Mouse (Mus musculus): ENCODE measurements at regions not wholly inside any gene's neighbourhood (a gene's known extent, or its start where the extent isn't known, plus 50 kb on each side); places are given as distances from the start of the nearest gene placed in this dataset.
"Not testable (repeated sequence)": the region's sequence is repeated elsewhere in the genome, so short reads cannot be mapped to it uniquely, and the experiment has no call there.

DNA sequence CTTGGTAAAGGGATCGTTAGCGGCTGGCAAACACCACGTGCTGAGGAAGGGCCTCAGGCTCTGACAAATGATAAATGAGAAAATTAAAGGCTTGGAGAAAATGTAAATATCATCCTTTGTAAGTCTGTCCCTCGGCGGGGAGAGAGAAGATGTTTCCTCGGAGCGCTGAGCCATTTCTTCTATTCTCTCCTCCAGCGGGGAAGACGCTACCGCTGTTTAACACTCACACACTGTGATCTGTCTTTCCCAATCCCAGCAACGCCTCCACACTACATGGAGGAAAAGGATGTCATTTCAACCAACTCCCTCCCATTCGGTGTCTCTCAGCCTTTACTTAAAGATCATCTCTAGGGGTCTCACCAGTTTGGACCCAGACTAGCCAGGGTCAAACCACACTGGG lies 239.0 kb downstream of the Prex1 start:
- no peak for DNase-seq

DNA sequence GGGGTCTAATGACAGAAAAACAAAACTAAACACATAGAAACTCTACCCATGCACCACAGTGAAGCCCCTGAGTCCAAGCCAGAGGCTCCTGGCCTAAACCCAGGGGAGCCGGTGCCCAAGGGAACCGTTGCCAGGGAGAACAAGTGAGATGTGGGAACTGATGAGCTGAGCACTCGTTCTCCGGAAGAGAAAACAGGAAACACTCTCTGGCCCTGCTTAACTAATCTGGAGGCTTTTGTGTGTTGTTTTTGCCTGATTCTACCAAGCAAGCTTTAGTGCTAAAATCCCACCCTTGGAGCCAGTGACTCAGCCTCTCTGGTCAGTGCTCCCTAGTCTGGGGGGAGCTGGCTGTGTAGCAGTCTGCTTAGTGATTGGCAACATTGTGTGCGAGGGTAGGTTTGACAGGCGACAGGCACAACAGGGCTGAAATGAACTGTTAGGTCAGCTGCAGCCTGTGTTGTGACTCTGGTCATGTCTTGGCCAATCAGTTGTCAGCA lies 242.3 kb downstream of the Prex1 start:
- DNase-seq: no peak

DNA sequence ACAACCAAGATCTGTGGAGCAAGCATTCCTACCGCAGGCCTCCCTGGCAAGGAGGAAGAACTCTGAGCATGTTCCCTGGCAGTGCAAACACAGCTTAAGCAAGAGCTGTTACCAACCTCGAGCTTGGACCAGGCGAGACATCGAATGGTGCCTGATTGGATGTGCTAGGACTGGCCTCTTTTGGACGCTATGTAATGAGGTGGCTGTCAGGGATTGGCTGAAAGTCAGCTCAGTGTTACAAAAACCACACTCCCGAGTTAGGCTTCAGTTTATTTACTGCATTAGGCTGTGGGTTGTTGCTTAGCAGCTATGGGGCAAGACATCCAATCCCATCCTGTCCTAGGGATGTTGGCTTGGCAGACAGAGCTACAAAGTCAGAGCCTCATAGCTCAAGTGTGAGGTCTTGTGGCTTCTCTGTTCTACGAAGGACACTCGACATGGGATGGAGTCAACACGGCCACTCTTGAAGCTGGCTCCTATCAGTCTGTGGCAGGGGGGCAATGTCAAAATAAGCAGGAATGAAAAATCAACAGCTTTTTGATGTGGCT lies 244.5 kb downstream of the Prex1 start:
- no peak for DNase-seq

DNA sequence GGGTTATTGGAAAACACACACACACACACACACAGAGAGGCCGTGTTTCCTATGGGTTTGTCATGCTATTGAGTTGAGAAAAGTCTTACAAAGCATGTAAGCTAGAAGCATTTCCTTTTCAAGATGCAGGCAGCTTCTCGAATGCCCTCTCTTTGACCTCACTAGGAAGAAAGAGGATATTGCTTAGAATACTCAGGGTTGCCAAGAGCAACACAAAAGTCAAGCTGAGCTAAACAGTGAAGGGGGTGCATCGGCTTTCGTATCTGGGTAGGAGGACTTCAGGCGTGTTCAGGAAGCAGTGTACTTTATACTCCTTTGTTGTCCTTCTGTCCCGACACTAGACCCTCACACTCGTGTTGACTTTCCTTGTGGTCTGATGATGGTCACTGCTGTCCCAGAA lies 246.5 kb downstream of the Prex1 start:
- DNase-seq: no peak

DNA sequence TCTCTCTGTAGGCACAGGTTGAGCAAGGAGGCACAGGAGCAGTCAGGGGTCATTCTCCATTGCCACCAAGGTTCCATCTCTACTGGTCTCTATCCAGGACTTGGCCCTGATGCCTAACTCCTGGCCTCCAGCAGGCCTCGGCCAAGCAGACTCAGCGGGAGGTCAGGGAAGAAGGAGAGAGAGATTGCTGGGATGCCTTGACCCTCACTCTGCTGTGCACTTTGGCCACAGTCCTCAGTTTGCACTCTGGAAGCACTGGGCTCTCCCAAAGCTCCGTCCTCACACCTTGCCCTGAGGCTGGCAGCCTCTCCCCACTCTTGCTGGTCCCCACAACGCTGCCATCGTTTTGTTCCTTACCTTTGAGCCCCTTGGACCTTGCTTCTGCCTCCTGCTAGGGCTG lies 248.1 kb downstream of the Prex1 start:
- DNase-seq: peak; percentile 53

DNA sequence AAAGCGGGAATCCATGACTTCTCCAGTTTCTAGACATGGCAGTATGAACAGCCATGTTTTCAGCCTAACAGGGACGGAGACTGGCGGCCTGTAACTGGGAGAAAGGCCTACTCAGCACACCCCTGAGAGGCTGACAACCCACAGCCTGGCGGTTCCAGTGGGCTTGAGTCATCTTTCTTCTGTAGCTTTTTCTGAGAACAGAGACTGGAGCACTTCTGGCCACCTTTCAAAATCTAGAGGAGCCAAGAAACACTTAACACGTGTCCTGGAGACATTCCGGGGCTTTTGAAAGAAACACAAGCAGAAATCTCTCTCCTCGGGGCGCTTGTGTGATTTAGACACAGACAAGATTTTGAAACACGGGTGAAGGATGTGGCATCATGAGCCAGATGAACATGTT lies 250.1 kb downstream of the Prex1 start:
- no peak for DNase-seq

DNA sequence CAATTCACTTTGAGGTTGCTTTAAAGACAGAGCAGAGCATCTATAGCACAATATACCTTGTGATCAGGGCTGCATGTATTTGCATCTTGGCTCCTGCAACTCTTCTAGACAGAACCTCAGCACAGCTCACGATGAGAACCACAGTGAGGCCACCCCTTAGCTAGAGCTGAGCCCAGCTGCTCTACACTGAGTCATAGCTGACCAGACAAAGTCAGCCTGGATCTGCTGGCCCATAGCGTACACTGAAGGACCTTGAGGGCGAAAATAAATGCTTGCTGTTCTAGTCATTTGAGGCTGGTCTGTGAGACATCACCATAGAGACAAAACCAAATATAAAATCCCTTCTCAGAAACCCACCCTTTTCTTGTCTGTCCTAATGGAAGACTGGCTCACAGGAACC lies 251.7 kb downstream of the Prex1 start:
- DNase-seq: no peak

DNA sequence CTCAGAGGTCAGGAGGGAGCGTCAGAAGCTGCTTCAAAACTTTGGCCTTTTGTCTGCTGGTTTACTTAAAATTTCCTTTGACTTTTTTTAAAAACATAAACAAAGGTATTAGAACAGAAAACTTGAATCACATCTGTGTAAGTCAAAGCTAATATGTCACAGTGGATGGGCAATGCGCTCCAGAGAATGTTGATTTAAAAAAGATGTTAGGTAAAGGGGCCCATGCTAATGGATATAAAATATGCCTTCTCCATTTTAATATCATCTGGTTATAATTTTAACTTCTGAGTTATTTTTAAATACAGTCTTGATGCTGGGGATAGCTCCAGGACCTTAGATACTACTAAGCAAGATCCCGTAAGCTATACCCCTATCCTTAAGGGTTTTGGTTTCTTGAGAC lies 252.5 kb downstream of the Prex1 start:
- no peak for DNase-seq

DNA sequence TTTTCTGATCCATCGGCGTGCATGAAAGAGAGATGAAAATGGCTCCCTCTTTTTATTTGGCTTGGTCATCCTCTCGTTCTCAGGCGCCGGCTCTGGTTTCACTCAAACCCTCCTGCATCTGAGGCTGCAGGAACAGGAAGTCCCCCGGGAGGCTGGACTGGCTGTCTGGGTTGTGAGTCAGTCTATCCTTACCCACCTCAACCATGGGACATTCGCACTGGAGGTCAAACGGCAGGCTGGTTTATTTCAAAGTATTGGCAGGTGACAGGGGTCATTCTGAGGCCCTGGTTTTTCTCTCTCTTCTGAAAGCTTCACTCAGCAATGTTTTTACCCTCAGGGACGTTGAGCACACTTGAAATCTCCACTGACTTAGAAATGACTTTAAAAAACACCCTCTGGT lies 253.7 kb downstream of the Prex1 start:
- no peak for DNase-seq

DNA sequence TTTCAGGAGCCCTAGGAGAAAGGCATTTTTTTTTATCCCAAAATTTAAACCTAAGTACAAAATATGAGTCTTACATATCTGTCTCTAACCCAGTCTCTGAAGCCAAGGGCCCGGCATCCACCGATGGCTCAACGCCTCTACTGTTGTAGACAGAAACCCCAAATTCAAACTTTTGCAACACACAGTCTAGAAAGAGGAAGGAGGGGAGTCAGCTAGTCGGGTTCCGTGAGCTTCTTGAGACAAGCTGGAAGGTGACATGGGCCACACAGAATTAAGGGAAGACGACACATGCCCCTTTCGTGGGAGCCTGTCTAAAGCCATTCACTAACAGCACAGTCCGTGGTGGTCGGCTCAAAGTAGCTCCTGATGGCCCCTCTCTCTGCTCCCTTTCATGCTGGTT lies 254.7 kb downstream of the Prex1 start:
- no peak for DNase-seq

DNA sequence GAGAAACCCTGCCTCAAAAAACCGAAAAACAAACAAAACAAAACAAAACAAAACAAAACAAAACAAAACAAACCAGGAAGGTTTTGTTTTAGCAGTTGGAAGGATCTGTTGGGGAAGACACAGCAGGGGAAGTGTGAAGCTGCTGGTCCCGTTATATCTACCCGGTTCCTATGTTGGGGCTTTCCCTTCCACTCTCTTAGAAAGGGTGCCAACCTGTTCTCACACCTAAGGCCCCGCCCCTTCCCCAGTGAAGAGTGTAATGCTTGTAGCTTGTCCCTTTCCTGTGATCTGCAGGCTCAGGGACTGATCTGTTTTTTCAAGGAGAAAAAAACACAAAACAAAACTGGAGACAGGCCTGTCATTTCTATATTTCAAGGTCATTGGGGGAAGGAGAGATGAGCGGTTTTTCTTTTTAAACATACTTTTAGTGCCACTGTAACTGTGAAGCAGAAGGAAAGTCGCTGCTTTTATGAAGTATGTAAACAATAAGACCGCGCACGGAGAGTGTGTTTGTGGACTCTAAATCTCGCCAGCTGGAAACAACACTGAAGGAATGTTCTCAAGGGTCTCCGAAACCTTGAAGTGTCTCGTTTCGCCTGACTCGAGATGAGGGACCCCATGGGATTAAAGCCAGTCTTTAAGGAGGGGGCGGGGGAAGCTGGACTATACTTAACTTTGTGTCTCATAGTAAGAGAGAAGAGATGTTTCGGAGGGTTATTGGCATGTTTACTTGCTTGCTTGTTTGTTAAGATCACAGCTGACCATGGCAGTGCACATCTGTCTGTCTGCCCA lies 256.1 kb downstream of the Prex1 start:
- DNase-seq: no peak

DNA sequence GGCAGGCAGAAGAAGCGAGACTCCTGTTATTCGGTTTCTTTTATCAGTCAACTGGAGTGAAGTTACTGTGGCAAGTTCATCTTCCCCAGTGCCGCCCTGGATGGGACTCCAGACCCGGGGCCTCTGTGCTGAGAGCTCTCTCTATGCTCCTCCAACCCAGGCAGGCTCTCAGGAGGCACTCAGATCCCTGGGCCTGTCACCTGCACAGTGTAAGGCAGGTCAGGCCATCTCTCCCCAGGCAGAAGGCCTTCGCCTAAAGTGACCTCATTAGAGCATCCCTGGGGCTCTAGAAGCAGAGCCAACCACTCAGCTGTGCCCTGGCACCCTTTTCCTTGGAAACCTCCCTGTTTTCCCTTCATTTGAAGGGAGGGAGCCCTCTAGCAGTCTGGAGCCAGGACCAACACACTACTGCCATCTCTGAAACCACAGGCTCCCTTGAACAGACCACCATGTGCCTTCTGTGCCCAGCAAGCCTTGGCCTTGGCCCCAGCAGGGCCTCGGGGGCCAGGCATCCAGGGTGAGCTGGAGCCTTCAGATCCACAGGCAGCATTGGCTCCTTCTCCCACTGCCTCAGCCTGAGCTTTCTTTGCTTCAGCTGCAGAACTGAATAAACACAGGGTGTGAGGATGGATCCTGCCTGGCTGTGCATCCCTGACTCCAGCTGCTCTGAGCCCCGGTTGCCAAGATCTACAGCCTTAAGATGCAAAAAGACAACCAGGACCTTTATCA lies 259.3 kb downstream of the Prex1 start:
- not testable (repeated sequence) for DNase-seq

DNA sequence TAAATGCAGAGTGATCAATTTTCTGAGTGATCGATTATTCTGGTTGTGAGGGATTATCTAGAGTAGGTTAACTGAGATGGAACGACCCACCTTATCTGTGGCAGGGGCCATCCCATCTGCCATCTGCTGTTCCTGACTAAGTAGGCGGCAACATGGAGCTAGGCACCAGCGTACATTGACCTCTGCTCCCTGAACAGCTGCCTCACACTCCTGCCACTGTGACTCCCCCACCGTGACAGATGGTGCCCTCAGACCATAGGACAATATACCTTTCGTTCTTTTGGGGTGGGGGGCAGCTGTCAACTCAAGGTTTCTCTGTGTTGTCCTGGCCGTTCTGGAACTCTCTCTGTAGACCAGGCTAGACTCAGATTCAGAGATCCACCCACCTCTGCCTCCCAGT lies 262.7 kb downstream of the Prex1 start:
- no peak for DNase-seq

DNA sequence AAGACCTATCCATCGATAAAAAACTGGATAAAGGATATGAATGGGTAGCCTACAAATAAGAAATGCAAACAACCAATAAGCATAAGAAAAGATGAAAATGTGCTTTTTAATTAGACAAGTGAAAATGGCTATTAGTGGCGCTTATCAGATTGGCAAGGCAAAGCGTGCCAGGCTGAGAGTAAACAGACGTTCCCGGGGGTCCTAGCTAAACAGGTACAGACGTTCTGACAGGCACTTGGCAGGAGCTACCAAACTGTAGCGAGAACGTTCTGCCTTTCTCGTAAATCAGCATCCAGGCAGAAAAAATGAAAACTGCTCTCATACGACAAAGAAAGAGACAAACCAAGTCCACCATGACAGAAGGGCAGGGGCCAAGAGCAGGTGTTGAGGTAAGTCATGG lies 263.3 kb downstream of the Prex1 start:
- DNase-seq: no peak

DNA sequence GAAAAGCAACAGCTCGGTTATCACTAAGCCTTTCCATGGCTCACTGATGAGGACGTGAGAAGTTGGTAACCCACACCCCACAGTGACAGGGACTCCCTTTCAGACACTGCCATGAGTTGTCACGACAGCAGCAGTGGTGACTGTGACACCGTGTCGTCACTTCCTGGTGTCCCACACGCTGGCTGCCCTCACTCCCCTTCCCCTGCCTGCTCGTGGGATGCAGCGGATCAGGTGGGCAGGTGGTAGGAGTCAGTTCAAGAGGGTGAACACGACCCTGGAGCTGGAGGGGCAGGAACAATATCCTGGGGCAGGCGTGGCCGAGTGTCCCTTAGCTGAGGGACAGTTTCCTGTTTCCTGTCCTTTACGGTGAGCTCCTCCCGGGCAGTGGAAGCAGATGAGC lies 264.9 kb downstream of the Prex1 start:
- DNase-seq: no peak

DNA sequence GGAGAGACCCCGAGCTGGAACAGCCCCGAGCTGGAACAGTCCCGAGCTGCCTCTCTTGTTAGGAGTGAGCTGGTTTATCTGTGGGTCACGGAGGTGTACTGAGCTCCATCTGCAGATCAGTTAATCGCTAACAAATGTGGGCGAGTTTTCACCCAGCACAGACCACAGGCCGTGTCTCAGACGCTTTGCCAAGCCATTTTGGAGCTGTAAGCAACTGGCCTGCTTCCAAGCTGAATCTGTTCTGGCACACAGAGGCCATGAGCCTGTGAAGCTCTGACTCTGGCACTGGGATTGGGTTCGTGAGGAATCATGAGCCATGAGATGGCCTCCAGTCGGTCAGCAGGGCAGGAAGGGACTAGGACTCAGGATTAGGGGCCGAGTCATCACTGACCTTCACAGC lies 265.5 kb downstream of the Prex1 start:
- peak; percentile 80 for DNase-seq

DNA sequence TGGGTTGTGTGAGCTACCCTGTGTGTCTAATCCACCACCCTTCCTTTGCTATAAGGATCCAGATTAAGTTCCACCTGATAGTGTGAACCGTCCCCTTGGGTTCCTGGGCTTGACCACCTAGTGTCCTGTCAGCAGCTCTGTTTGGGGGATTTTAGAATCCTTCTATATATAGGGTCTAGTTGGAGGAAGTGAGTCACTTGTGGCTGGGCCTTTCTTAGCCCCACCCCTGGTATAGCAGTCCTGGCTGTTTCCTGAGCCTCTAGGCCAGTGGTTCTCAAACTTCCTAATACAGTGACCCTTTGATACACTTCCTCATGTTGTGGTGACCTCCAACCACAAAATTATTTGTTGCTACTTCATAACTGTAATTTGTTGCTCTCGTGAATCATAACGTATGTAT lies 267.1 kb downstream of the Prex1 start:
- DNase-seq: no peak

DNA sequence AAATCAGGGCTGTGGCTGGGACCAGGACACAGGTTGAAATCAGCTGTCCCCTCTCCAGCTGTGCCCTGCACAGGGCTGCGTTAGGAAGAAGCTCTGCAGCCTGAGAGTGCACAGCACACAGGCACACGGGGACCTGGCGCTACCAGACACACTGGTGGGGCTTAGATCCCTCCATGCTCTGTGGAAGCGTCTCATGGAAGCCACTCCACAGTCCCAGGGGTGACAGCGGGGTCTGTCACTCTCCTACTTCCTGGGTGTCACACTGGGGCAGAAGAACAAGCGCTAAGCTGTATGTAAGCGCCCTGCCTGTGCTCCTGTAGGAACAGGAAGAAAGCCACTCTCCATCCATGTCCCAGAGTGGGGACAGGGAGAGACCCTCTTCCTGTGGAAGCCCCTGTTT lies 267.8 kb downstream of the Prex1 start:
- not testable (repeated sequence) for DNase-seq

DNA sequence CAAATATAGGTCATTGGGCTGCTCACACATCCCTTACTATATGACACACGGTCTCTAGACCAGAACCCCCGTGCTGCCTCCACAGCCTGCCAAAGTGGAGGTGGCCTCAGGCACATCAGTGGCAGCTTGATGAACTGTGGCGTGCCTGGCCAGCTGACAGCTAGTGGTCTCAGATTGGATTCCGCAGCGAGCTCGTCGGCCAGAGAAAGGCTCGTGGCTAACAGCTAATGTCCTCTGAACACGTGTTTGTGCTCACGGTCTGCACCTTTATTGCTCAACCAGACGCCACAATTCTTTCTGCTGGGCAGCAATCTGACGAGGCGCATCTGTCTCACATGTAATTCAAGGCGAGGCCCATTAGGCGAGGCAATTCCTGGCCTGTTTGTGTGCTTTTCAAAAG lies 270.6 kb downstream of the Prex1 start:
- no peak for DNase-seq

DNA sequence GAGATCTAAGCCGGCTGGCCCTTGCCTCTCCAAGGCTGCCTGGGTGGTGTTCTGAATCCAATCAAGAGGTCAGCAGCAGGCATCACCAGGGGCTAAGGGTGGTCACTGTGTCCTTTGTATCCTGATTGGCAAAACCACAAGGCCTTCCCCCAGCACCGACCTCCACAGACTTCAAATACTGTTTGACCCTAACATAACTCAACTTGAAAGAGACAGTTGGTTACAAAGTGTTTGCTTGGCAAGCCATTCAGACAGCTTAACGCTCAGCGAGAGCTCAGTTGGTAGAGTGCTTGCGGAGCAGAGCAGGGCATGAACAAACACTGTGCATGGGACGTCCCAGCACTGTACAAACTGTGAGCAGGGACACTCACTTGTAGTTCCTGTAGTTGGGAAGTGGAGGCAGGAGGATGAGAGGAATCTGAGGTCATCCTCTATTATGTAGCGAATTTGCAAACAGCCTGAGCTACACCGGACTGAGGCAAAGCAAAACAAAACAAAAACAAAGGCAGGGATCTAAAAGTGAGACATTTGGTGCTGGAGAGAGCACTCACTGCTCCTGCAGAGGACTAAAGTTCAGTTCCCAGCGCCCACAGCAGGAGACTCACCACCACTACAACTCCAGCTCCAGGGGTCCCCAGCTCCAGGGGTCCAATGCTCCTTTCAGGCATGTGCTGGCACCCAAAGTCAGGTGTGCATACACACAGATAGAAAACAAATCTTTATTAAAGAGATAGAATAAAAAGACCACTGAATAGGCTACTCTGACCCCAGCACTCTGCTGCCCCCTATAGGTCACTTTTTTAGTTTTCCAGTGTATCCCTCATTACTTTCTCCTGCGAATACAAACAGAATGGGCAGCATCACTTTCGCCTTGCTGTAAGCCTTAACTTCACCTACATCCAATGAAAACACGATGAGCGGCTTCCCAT lies 273.5 kb downstream of the Prex1 start:
- peak; percentile 48 for DNase-seq

DNA sequence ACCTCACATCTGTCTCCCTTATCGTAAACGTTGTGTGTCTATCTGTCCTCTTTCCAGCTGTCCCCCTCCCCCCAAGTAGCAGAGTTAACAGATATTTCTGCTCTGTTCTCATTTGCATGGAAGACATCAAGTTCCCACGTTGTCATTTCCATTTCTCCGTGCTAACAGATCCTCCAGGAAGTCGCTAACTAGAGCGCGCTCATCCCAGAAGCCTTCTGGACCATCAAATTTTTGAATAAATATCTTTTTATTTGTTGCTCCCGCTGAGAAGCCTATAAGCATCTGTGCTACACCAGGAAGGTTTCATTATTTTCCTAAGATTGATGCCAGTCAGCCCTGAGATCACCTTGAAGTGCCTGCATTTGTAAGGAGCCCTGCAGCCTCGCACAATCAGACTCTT lies 275.4 kb downstream of the Prex1 start:
- DNase-seq: no peak

DNA sequence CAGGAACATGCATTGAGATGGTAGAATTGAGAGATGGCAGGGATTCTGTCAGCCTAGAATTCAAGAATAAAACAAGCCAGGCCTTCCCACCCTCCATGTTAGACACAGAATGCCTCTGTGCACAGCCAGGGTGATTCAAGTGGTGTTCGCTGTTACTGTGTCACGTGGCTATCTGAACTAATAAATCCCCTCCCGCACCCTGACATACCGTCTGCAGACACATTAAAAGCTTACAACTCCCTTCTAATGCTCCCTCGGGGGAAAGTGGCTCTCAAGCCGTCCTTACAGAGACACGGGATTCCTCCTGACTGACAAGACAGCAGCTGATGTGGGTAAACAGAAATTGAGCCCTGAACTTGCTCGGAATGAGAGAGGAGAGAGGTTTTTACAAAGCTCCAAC lies 279.1 kb downstream of the Prex1 start:
- no peak for DNase-seq
